ENCODE assay signal across 8 mouse cellular contexts in the genomic region with DNA sequence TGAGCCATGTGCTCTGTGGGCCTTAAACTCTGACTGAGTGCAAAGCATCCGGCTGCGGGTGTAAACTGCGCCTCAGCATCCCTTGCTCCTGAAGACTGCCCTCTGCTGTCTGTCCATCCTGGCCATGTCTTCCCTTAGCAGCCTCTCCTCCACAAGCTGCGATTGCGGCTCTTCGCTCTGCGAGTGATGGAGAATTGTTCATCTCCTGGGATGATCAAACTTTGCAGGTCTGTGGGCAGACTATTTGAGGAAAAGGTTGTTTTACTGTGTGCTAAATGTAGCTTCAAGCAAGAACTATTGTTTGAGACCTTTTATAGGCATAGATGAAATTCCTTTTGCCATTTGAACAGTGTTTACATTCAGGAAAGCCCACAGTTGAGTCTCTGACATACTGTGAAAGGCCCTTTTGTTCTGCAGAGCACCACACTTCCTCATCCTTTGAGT.
A peak's percentile ranks its signal among the peaks of the same experiment; 100 is the strongest.
DNase-seq lines count a peak whose midpoint lies in the region; ATAC-seq lines count a peak whose summit lies in the region.

No protein-coding gene starts in this region.

- H3K4me2 ChIP-seq in heart, embryonic 15.5 days = no peak overlapping the region
- no peak overlapping the region for H3K4me2 ChIP-seq in hindbrain, embryonic 13.5 days

- no peak overlapping the region for H3K4me3 ChIP-seq in heart, embryonic 15.5 days
- H3K4me3 ChIP-seq in hindbrain, embryonic 13.5 days = no peak overlapping the region

- ATAC-seq in heart, embryonic 15.5 days (replicated peaks; ENCODE audit: insufficient number of reproducible peaks, insufficient read depth, low FRiP score, low read depth) = no peak
- ATAC-seq in hindbrain, embryonic 13.5 days (ENCODE audit: low FRiP score) = no peak
- no peak for ATAC-seq in activated CD4-positive, CD25-positive, alpha-beta regulatory T cell, adult 4 months

- no peak for DNase-seq in heart, postnatal 4 days
- DNase-seq in brain, adult 2 months (ENCODE audit: low read depth, low spot score) = peak; percentile 78
- DNase-seq in lung, postnatal 36 days = peak; percentile 57
- no peak for DNase-seq in thymus, postnatal 0 days (ENCODE audit: low spot score)
- DNase-seq in heart, adult 8-10 months (ENCODE audit: low spot score) = no peak

- H3K9me3 ChIP-seq in heart, embryonic 15.5 days (replicated peaks) = no peaks in the 10 kb centered on the region
- H3K9me3 ChIP-seq in hindbrain, embryonic 13.5 days = no peaks in the 10 kb centered on the region

- WGBS in heart, embryonic 15.5 days = 34% methylated on average over 7 of the region's 7 CpGs
- 6% methylated on average over 7 of the region's 7 CpGs for WGBS in hindbrain, embryonic 13.5 days

- no peaks in the 10 kb centered on the region for H3K27me3 ChIP-seq in heart, embryonic 15.5 days
- 0 out of 2 replicates have a peak, but pooled peaks cover 3% of the 10 kb centered on the region for H3K27me3 ChIP-seq in hindbrain, embryonic 13.5 days

- peaks cover 4% of the 10 kb centered on the region for H3K4me1 ChIP-seq in heart, embryonic 15.5 days (replicated peaks)
- H3K4me1 ChIP-seq in hindbrain, embryonic 13.5 days (replicated peaks) = peaks cover 11% of the 10 kb centered on the region

- no peaks in the 10 kb centered on the region for H3K36me3 ChIP-seq in heart, embryonic 15.5 days
- no peaks in the 10 kb centered on the region for H3K36me3 ChIP-seq in hindbrain, embryonic 13.5 days

- H3K9ac ChIP-seq in heart, embryonic 15.5 days = no peak overlapping the region
- no peak overlapping the region for H3K9ac ChIP-seq in hindbrain, embryonic 13.5 days

- peak overlapping the region; percentile 16; the same call in 1 of the 2 replicates for H3K27ac ChIP-seq in heart, embryonic 15.5 days
- H3K27ac ChIP-seq in hindbrain, embryonic 13.5 days = peak overlapping the region; percentile 4; the same call in 1 of the 2 replicates

Comparison
In these comparisons a context has a peak if more than half of its experiments do, and no peak if none do; other contexts are left out.
1. DNase-seq: peak in brain, adult 2 months (single experiment) and lung, postnatal 36 days (single experiment); none in heart, postnatal 4 days (single experiment), thymus, postnatal 0 days (single experiment) and heart, adult 8-10 months (single experiment).